Mouse (Mus musculus) kidney, postnatal 0 days (tissue): ENCODE results near the gene Snx27. TPM values are rescaled to one million over a fixed set of nuclear protein-coding genes. Genes with fewer than 3 reads are reported as not detected.

Source experiments
- ATAC-seq: fragments of 200-750 bp; cut with Nextera tagmentation; replicated peaks from 2 replicates; pipeline ENCODE4 v1.8.0; 2017; ENCODE audit warnings: low read depth, moderate number of reproducible peaks, moderate TSS enrichment, moderate library complexity; ENCODE audit not compliant: low FRiP score
- DNase-seq: peaks from one replicate; pipeline ENCODE4 v3.0.0-alpha.2; 2016; ENCODE audit warnings: low spot score
- H3K27ac ChIP-seq: fragments of 300-500 bp; sonication (generic); 2 replicates; pipeline ENCODE4 v1.5.1; 2014; ENCODE audit warnings: mild to moderate bottlenecking
- H3K27me3 ChIP-seq: fragments of 300-500 bp; sonication (generic); 2 replicates; pipeline ENCODE4 v1.6.1; 2014; ENCODE audit warnings: low read length, mixed read lengths; ENCODE audit not compliant: insufficient read depth
- H3K36me3 ChIP-seq: fragments of 300-500 bp; sonication (generic); 2 replicates; pipeline ENCODE4 v1.6.1; 2014; ENCODE audit warnings: low read length, mixed read lengths; ENCODE audit not compliant: insufficient read depth
- H3K4me1 ChIP-seq: fragments of 300-500 bp; sonication (generic); replicated peaks from 2 replicates; pipeline ENCODE4 v1.6.1; 2014; ENCODE audit warnings: antibody characterized with exemption, low read length, mixed read lengths; ENCODE audit not compliant: insufficient read depth
- H3K4me2 ChIP-seq: fragments of 300-500 bp; sonication (generic); 2 replicates; pipeline ENCODE4 v1.6.1; 2014; ENCODE audit warnings: mild to moderate bottlenecking, low read length, moderate library complexity, mixed read lengths
- H3K4me3 ChIP-seq: fragments of 300-500 bp; sonication (generic); replicated peaks from 2 replicates; pipeline ENCODE4 v1.5.1; 2014; ENCODE audit warnings: low read depth, low read length
- H3K9ac ChIP-seq: fragments of 300-500 bp; sonication (generic); 2 replicates; pipeline ENCODE4 v1.6.1; 2014; ENCODE audit warnings: low read depth, low read length
- H3K9me3 ChIP-seq: fragments of 300-500 bp; sonication (generic); replicated peaks from 2 replicates; pipeline ENCODE4 v1.6.1; 2016; ENCODE audit warnings: low read length, inconsistent platforms, mixed read lengths
- CTCF ChIP-seq: IDR thresholded peaks from 2 replicates; pipeline ENCODE4 v1.5.1; 2016; ENCODE audit warnings: antibody characterized with exemption, low read depth, mild to moderate bottlenecking, moderate library complexity
- WGBS: fragments of 180-500 bp; shearing (Covaris S2); extraction: QIAGEN DNeasy Blood & Tissue Kit; methylation state at CpG from one replicate; pipeline ENCODE4 v1.1.7; 2014; 5-methylcytosine and 5-hydroxymethylcytosine counted together
- polyA plus RNA-seq: library from polyadenylated mRNA; unstranded; fragments of >200 nt; fragmentation: Nextera tagmentation; extraction: Ambion mirVana; gene quantifications from 2 replicates; pipeline ENCODE4 v1.2.1, GENCODE M21; 2015

Snx27 gene
- 33.4 and 39.1 TPM in 2 replicates for polyA plus RNA-seq

DNA sequence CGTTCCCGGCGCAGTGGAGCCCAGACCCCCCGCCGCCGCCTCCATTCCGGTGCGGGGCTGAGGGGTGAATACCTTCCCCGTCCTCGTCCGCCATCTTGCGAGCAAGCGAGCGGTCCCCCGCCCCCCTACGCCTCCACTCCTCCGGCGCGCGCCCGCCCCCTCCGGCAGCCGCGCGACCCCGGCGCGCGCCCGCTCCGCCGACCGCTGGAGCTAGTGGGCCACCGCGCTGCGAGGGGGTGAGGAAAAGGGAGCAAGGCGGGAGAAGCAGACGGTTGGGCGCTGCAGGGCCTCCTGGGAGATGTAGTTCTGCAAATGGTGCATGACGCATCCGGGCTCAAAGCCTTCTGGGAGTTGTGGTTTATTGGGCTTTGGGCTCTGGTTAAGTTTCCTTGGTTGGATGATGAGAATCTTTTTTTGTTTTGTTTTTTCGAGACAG lies at the start of gene Snx27:
Gene Snx27 (minus strand): TSS at position 261 of the 436 bp plus-strand sequence.
- H3K27ac ChIP-seq, result peak within 1 kb of the TSS; percentile 74
- peak; percentile 98 for ATAC-seq
- H3K9ac ChIP-seq, result peak within 1 kb of the TSS; percentile 87
- no peaks in the 10 kb centered on the region for H3K9me3 ChIP-seq
- no peaks in the 10 kb centered on the region for H3K36me3 ChIP-seq
- DNase-seq, result peak; percentile 98
- peak within 1 kb of the TSS; percentile 72 for H3K4me3 ChIP-seq
- no peaks in the 10 kb centered on the region for H3K27me3 ChIP-seq
- peaks cover 11% of the 10 kb centered on the region for H3K4me1 ChIP-seq
- peak within 1 kb of the TSS; percentile 86 for H3K4me2 ChIP-seq
- 0% methylated on average over 33 of the region's 42 CpGs for WGBS
- no peak for TF ChIP-seq CTCF

DNA sequence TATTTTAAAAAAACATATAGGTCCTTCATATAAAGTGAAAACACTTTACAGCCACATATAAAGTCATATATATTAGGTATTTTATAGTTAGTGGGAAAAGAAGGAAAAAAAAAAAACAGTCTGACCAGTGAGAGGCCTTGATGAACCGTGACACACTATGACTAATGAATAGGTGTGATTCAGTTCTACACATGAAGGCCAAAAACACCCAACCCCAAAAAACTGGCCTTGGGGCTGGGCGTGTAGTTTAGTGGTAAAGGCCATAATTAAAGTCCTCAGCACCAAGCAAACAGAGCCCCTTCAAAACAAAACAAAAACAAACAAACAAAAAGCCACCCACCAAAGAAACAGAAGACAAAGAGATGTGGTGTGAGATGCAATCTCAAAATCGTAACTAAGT lies 47.4 kb upstream of the Snx27 start:
- DNase-seq, result no peak
- WGBS, result 71% methylated on average over 3 of the region's 3 CpGs
- no peak overlapping the region for H3K27ac ChIP-seq
- TF ChIP-seq CTCF, result no peak
- no peak overlapping the region for H3K9ac ChIP-seq
- no peak for ATAC-seq
- H3K9me3 ChIP-seq, result no peaks in the 10 kb centered on the region
- H3K4me1 ChIP-seq, result no peaks in the 10 kb centered on the region
- H3K27me3 ChIP-seq, result no peaks in the 10 kb centered on the region
- no peak overlapping the region for H3K4me3 ChIP-seq
- no peaks in the 10 kb centered on the region for H3K36me3 ChIP-seq
- no peak overlapping the region for H3K4me2 ChIP-seq

DNA sequence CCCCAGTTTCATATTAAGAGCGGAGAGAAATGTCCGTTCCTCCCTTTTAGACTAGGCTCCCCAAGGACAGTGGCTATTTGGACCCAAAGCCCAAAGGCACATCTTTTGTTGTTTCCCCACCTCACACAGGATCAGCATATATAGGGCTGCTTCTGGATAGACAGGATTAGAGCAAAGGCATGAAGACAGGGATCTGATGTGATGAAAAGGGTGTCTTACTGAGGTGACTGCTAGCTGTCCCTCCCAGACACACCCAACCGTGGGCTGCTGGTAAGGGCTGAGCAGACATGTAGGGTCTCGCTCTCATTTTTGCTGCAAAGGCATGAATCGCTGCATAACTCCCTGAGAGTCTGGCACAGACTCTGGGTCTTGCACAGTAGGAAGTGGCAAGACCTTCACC lies 46.2 kb upstream of the Snx27 start:
- DNase-seq, result no peak
- WGBS, result 89% methylated on average over 5 of the region's 5 CpGs
- ATAC-seq, result no peak
- no peak overlapping the region for H3K27ac ChIP-seq
- H3K36me3 ChIP-seq, result no peaks in the 10 kb centered on the region
- no peak overlapping the region for H3K4me3 ChIP-seq
- H3K27me3 ChIP-seq, result no peaks in the 10 kb centered on the region
- H3K9me3 ChIP-seq, result no peaks in the 10 kb centered on the region
- no peak overlapping the region for H3K9ac ChIP-seq
- no peaks in the 10 kb centered on the region for H3K4me1 ChIP-seq
- TF ChIP-seq CTCF, result no peak
- no peak overlapping the region for H3K4me2 ChIP-seq

DNA sequence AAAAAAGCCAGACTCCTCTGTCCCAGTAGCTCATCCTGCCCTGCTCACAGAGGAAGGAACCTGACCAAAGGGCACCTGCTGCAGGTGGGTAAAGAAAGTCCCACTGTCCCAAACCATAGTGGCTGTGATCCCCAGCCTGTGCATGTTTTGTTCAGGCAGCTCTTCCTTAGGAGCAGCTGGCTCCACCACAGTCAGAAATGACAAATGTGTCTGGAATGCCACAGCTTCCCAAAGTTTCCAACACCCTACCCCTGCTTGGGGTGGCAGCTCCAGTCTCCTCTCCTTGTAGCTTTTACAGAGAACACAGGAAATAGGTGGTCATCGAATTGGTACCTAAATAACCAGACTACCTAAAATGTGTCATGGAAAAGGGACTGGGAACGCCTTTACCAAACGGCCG lies 41.8 kb upstream of the Snx27 start:
- Histone ChIP-seq H3K27ac (no peak overlapping the region), H3K4me1 (no peaks in the 10 kb centered on the region), H3K36me3 (no peaks in the 10 kb centered on the region), H3K4me2 (no peak overlapping the region), H3K27me3 (no peaks in the 10 kb centered on the region), H3K9me3 (no peaks in the 10 kb centered on the region), H3K9ac (no peak overlapping the region), H3K4me3 (no peak overlapping the region)
- DNase-seq (no peak), ATAC-seq (no peak)
- no peak for TF ChIP-seq CTCF
- 85% methylated on average over 4 of the region's 4 CpGs for WGBS

DNA sequence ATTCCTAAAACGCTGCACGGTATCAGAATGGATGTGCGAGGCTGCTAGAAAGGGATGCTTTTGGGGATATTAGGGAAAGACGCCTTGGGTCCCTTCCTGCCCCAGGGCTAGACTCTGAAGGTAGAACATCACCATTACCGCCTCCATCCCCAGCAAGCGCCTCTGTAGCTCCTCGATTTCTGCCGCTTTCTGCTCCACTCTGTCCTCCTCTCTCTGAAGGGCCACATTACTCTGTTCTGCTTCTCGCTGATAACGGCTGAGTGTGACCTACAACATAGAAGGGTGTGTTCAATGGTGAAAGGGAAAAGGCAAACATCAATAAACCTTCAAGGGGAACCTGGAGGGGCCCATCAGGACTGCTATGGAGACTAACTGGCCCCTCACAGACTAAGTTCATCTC lies 40.0 kb upstream of the Snx27 start:
- Histone ChIP-seq H3K36me3 (no peaks in the 10 kb centered on the region), H3K9me3 (no peaks in the 10 kb centered on the region), H3K4me2 (no peak overlapping the region), H3K4me1 (no peaks in the 10 kb centered on the region), H3K9ac (no peak overlapping the region), H3K4me3 (no peak overlapping the region), H3K27me3 (no peaks in the 10 kb centered on the region), H3K27ac (no peak overlapping the region)
- no peak for DNase-seq
- ATAC-seq, result no peak
- no peak for TF ChIP-seq CTCF
- WGBS, result 95% methylated on average over 10 of the region's 10 CpGs

DNA sequence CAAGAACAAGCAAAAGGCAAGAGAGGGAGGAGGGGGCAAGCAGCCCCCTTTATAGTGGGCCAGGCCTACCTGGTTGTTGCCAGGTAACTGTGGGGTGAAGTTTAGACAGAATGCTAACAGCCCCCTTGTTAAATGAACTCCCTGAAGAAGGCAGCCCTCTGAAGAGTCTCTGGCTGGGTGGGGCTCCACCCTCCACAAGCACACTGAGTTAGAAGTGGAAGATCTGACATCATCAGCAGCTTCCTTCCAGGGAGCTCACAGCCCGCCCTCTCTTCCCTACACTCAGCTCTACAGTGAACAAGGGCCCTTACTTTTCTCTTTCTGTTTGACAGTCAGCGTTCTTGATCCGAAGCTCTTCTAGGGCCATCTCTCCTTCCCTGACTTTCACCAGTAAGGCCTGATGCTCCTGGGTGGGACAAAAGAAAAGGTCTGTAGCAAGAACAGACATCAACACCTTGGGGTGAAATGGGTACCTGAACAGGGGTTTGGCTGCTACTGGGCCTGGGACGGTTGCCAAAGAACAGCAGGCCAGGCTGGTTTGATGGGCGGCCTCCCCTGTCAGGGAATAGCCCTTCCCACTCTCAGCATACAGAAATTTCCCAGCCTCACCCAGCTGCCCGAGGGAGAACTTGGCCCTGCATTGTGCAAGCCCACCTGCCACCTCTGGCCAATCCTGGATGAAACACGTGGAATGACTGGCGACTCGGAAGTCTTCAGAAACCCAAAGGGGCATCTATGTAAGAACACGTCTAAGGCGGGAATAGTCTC lies 39.4 kb upstream of the Snx27 start:
- ATAC-seq, result no peak
- Histone ChIP-seq H3K27ac (no peak overlapping the region), H3K9ac (no peak overlapping the region)

DNA sequence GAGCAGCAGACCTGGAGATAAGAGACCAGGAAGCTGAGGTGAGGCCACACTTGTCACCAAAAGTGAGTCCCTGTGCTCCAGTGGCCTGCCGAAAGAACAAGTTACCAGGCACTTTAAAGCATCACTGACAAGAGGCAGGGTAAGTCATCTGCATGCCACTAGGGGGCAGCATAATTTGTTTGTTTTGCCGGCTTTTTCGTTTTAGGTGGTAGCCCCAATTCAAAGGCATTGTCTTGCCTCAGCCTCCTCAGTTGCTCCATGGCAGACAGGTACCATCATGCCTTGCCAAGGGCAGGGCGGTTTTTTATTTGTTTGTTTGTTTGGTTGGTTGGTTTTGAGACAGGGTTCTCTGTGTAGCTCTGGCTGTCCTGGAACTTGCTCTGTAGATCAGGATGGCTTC lies 34.2 kb upstream of the Snx27 start:
- no peak for ATAC-seq

More for the DNA sequence above, 39.4 kb upstream of the Snx27 start:
- H3K36me3 ChIP-seq, result no peaks in the 10 kb centered on the region
- H3K4me2 ChIP-seq, result no peak overlapping the region
- WGBS, result 82% methylated on average over 11 of the region's 11 CpGs
- no peaks in the 10 kb centered on the region for H3K27me3 ChIP-seq
- no peak for DNase-seq
- no peak for TF ChIP-seq CTCF
- H3K4me1 ChIP-seq, result no peaks in the 10 kb centered on the region
- no peak overlapping the region for H3K4me3 ChIP-seq
- H3K9me3 ChIP-seq, result no peaks in the 10 kb centered on the region

More for the DNA sequence above, 34.2 kb upstream of the Snx27 start:
- H3K9me3 ChIP-seq, result no peaks in the 10 kb centered on the region
- H3K27me3 ChIP-seq, result no peaks in the 10 kb centered on the region
- peak; percentile 22 for DNase-seq
- H3K36me3 ChIP-seq, result no peaks in the 10 kb centered on the region
- 68% methylated on average over 4 of the region's 4 CpGs for WGBS
- no peak overlapping the region for H3K27ac ChIP-seq
- H3K4me1 ChIP-seq, result no peaks in the 10 kb centered on the region; the same call in 1 of the 2 replicates
- no peak overlapping the region for H3K4me3 ChIP-seq
- no peak overlapping the region for H3K4me2 ChIP-seq
- TF ChIP-seq CTCF, result peak; percentile 65
- H3K9ac ChIP-seq, result no peak overlapping the region
